Mouse (Mus musculus) CH12.LX (cell line): Measurements from ENCODE around the gene B3gnt6. TPM values are rescaled to one million over a fixed set of nuclear protein-coding genes. Genes with fewer than 3 reads are reported as not detected.

Source experiments
- DNase-seq: peaks from one replicate; pipeline ENCODE4 v3.0.0-alpha.2; 2013; ENCODE audit errors: extremely low read depth
- H3K27ac ChIP-seq: 2 replicates; pipeline ENCODE4 v1.5.1; 2012; ENCODE audit warnings: low read depth, mild to moderate bottlenecking, control low read depth, moderate library complexity; ENCODE audit not compliant: insufficient read depth
- H3K27me3 ChIP-seq: replicated peaks from 2 replicates; pipeline ENCODE3; 2012; ENCODE audit warnings: inconsistent platforms
- H3K36me3 ChIP-seq, 2 experiments: replicated peaks in 1 of 2; 2 replicates each; pipeline versions ENCODE3 to v1.6.1; 2012; ENCODE audit warnings: inconsistent platforms in 1 of 2, low read length in 1 of 2, mild to moderate bottlenecking in 1 of 2, mixed read lengths in 1 of 2, moderate library complexity in 1 of 2; ENCODE audit not compliant: control insufficient read depth in 1 of 2, insufficient read depth in 1 of 2
- H3K4me1 ChIP-seq, 2 experiments: 2 replicates each; pipeline ENCODE4 v1.6.1; 2012; ENCODE audit warnings: inconsistent platforms in 1 of 2, moderate library complexity in 1 of 2; ENCODE audit not compliant: insufficient read depth in 2 of 2, control insufficient read depth in 1 of 2
- H3K4me2 ChIP-seq: 2 replicates; pipeline ENCODE4 v1.6.1; 2012; ENCODE audit warnings: low read depth, mild to moderate bottlenecking, control low read depth; ENCODE audit not compliant: poor library complexity, insufficient read depth, severe bottlenecking
- H3K4me3 ChIP-seq, 3 experiments: fragments of 150-350 bp in 1 of 3; sonication (generic) in 1 of 3; replicated peaks in 1 of 3; 2 replicates each; pipeline versions ENCODE3 to v1.5.1; 2011 to 2012; ENCODE audit warnings: low read depth in 2 of 3, low read length in 2 of 3, mild to moderate bottlenecking in 2 of 3, moderate library complexity in 2 of 3, control low read depth in 1 of 3, improper control_type of control experiment in 1 of 3, inconsistent platforms in 1 of 3, mixed read lengths in 1 of 3; ENCODE audit not compliant: poor library complexity in 1 of 3
- H3K79me2 ChIP-seq: replicated peaks from 2 replicates; pipeline ENCODE4 v1.6.1; 2012; ENCODE audit warnings: mild to moderate bottlenecking, moderate library complexity; ENCODE audit not compliant: control insufficient read depth, poor library complexity, insufficient read depth, severe bottlenecking; ENCODE audit errors: extremely low read depth
- H3K9ac ChIP-seq: 2 replicates; pipeline ENCODE4 v1.6.1; 2012; ENCODE audit warnings: low read depth, mild to moderate bottlenecking, control low read depth, moderate library complexity; ENCODE audit not compliant: insufficient read depth
- H3K9me3 ChIP-seq: replicated peaks from 2 replicates; pipeline ENCODE3; 2012; ENCODE audit warnings: low read length, inconsistent platforms, mixed read lengths
- BHLHE40 ChIP-seq: IDR thresholded peaks from 2 replicates; pipeline ENCODE4 v1.6.1; 2011; ENCODE audit warnings: mild to moderate bottlenecking, low read depth, low read length, improper control_type of control experiment
- CTCF ChIP-seq, 2 experiments: IDR thresholded peaks in 1 of 2; conservative IDR thresholded peaks in 1 of 2; 2 replicates each; pipeline ENCODE4 v1.5.1; 2011 to 2012; ENCODE audit warnings: low read depth in 2 of 2, low read length in 2 of 2, improper control_type of control experiment in 1 of 2, inconsistent platforms in 1 of 2, mild to moderate bottlenecking in 1 of 2, moderate library complexity in 1 of 2
- EP300 ChIP-seq: IDR thresholded peaks from 2 replicates; pipeline ENCODE4 v1.6.1; 2011; ENCODE audit warnings: low read length, improper control_type of control experiment
- ETS1 ChIP-seq: conservative IDR thresholded peaks from 2 replicates; pipeline ENCODE4 v1.6.1; 2012; ENCODE audit warnings: low read depth, mild to moderate bottlenecking, inconsistent platforms, low read length, improper control_type of control experiment, moderate library complexity
- HCFC1 ChIP-seq: IDR thresholded peaks from 2 replicates; pipeline ENCODE4 v1.6.1; 2012; ENCODE audit warnings: low read depth, mild to moderate bottlenecking, inconsistent platforms, low read length, improper control_type of control experiment
- JUN ChIP-seq: IDR thresholded peaks from 2 replicates; pipeline ENCODE4 v1.6.1; 2011; ENCODE audit warnings: low read depth, mild to moderate bottlenecking, low read length, improper control_type of control experiment, moderate library complexity; ENCODE audit not compliant: insufficient read depth
- MAX ChIP-seq: IDR thresholded peaks from 2 replicates; pipeline ENCODE4 v1.6.1; 2011; ENCODE audit warnings: low read length, improper control_type of control experiment
- MYC ChIP-seq: IDR thresholded peaks from 2 replicates; pipeline ENCODE4 v1.6.1; 2011; ENCODE audit warnings: low read depth, mild to moderate bottlenecking, improper control_type of control experiment, low read length
- NELFE ChIP-seq: IDR thresholded peaks from 2 replicates; pipeline ENCODE4 v1.6.1; 2011; ENCODE audit warnings: low read depth, low read length, improper control_type of control experiment
- PAX5 ChIP-seq: IDR thresholded peaks from 2 replicates; pipeline ENCODE4 v1.6.1; 2012; ENCODE audit warnings: low read length, inconsistent platforms, mixed read lengths
- POLR2AphosphoS2 ChIP-seq: IDR thresholded peaks from 2 replicates; pipeline ENCODE4 v1.6.1; 2011; ENCODE audit warnings: low read depth, low read length, improper control_type of control experiment
- TCF12 ChIP-seq: IDR thresholded peaks from 2 replicates; pipeline ENCODE4 v1.6.1; 2014; ENCODE audit warnings: low read depth, mild to moderate bottlenecking, inconsistent platforms, low read length, improper control_type of control experiment
- ZNF384 ChIP-seq: IDR thresholded peaks from 2 replicates; pipeline ENCODE4 v1.6.1; 2012; ENCODE audit warnings: low read depth, low read length, improper control_type of control experiment, inconsistent platforms
- dilution Hi-C: fragments of 300-500 bp; cut with MboI; formaldehyde crosslinking; loops from 2 replicates; pipeline ENCODE4 v1.14.3; 2020; ENCODE audit warnings: low sequenced_read_pairs; ENCODE audit not compliant: extremely low pct_unique_long_range_greater_than_20kb, extremely low pct_ligation_motif_present
- in situ Hi-C: fragments of 300-500 bp; cut with MboI; formaldehyde crosslinking; loops from 3 replicates; pipeline ENCODE4 v1.14.3; 2019; ENCODE audit warnings: low sequenced_read_pairs, low pct_ligation_motif_present, low pct_unique_long_range_greater_than_20kb, mixed read lengths
- polyA plus RNA-seq: library from polyadenylated mRNA; unstranded; fragments of >175 nt; gene quantifications from 2 replicates; pipeline ENCODE4 v1.2.1, GENCODE M21; 2012; ENCODE audit warnings: low read depth; ENCODE audit not compliant: insufficient read length
- total RNA-seq, 2 experiments: library from RNA; depleted of rRNA; stranded (reverse); fragments of 300-350 nt in 1 of 2; fragments of >200 nt in 1 of 2; gene quantifications; 2 replicates each; pipeline ENCODE4 v1.2.3; 2012 to 2014

The B3gnt6 gene
- total and polyA plus RNA-seq, 3 experiments = not detected

- dilution Hi-C loops = no loop called here
- H3K27me3 ChIP-seq = peaks cover 16% of the 10 kb centered on the region
- no peaks in the 10 kb centered on the region for H3K36me3 ChIP-seq
- H3K4me1 ChIP-seq = peaks cover 2 to 5% of the 10 kb centered on the region in 2 experiments; a peak in 3 of 4 replicates
- no peak overlapping the region for H3K4me3 ChIP-seq
- no peak for TF ChIP-seq MYC
- H3K9ac ChIP-seq = no peak overlapping the region
- no peak overlapping the region for H3K4me2 ChIP-seq
- H3K27ac ChIP-seq = no peak overlapping the region
- no peaks in the 10 kb centered on the region for H3K9me3 ChIP-seq
- no peak for DNase-seq
- H3K79me2 ChIP-seq = no peaks in the 10 kb centered on the region
- in situ Hi-C loops = loop anchor here (25.0 kb wide), 1 partner anchor 266 kb away; the partner anchor contains the start of gene Gucy2d
Measured at GRCm38 (mm10) chr7:98171141-98172073, 27.9 kb downstream of the B3gnt6 start.

DNA sequence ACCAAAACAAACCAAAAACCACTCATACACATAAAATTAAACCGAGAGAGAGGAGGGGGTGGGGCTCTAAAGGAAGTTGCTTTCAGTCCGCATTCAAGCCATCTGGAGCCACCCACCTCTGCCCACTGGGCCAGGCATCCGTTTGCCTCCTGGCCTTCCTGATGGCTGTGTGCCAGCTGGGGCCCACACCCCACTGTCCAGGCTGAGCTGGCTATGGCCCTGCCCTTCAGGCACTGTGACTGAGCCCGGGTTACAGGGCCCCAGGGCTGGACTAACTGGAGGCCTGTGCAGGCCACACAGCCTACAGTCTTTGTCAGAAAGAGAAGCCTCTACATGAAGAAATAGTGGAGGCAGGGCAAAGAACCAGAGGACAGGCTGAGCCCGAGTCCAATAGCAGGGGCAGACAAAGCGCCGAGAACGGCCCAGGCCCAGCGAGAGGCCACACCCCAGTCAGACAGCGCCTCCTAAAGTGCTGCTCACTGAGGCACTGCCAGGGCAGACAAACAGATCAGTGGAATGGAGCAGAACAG, 34.2 kb downstream of the B3gnt6 start:
- DNase-seq = no peak
- H3K4me2 ChIP-seq = no peak overlapping the region
- H3K27me3 ChIP-seq = peaks cover 3% of the 10 kb centered on the region
- in situ Hi-C loops (loop anchor here (25.0 kb wide), 1 partner anchor 272 kb away; the partner anchor contains the start of gene Gucy2d), dilution Hi-C loops (no loop called here)
- no peaks in the 10 kb centered on the region for H3K79me2 ChIP-seq
- H3K9ac ChIP-seq = no peak overlapping the region
- TF ChIP-seq HCFC1 (no peak), POLR2AphosphoS2 (no peak), JUN (no peak), MAX (no peak), ZNF384 (no peak), NELFE (no peak), BHLHE40 (no peak), ETS1 (no peak), EP300 (no peak)
- H3K4me1 ChIP-seq = peaks cover 0 to 2% of the 10 kb centered on the region in 2 experiments; a peak in 2 of 4 replicates
- H3K9me3 ChIP-seq = no peaks in the 10 kb centered on the region
- no peak overlapping the region for H3K27ac ChIP-seq
- no peak overlapping the region for H3K4me3 ChIP-seq
- H3K36me3 ChIP-seq = no peaks in the 10 kb centered on the region

GRCm38 (mm10) chr7:98164382-98164998, 34.8 kb downstream of the B3gnt6 start:
- H3K27ac ChIP-seq = no peak overlapping the region
- H3K4me1 ChIP-seq = peaks cover 0 to 2% of the 10 kb centered on the region in 2 experiments; a peak in 2 of 4 replicates
- no peaks in the 10 kb centered on the region for H3K79me2 ChIP-seq
- no peak overlapping the region for H3K9ac ChIP-seq
- H3K9me3 ChIP-seq = no peaks in the 10 kb centered on the region
- dilution Hi-C loops (no loop called here), in situ Hi-C loops (loop anchor here (25.0 kb wide), 1 partner anchor 273 kb away; the partner anchor contains the start of gene Gucy2d)
- no peak for DNase-seq
- H3K36me3 ChIP-seq = no peaks in the 10 kb centered on the region
- H3K27me3 ChIP-seq = peaks cover 3% of the 10 kb centered on the region
- H3K4me2 ChIP-seq = no peak overlapping the region
- TF ChIP-seq MAX = 0 out of 2 replicates have a peak, but pooled peaks have one; percentile 23
- no peak for TF ChIP-seq NELFE
- no peak for TF ChIP-seq ZNF384
- no peak for TF ChIP-seq TCF12
- no peak for TF ChIP-seq CTCF (conservative IDR thresholded peaks at IDR 0.05 in 1 of 2, IDR thresholded peaks at IDR 0.05 in 1 of 2; ENCODE audit: low read depth in 2 of 2, low read length in 2 of 2)
- TF ChIP-seq PAX5 = no peak
- TF ChIP-seq, all 38 proteins: peak for 1
- H3K4me3 ChIP-seq = no peak overlapping the region
